Mouse (Mus musculus) WW6 (cell line): Measurements from ENCODE around the gene Nans.
A peak's percentile ranks its signal among the peaks of the same experiment; 100 is the strongest.

Source experiments
- DNase-seq: peaks from one replicate; pipeline ENCODE4 v3.0.0-alpha.2; 2013; ENCODE audit warnings: low read depth, low spot score

The Nans gene

GRCm38 (mm10) chr4:46489028-46489925 is at the start of gene Nans:
TSS of gene Nans (plus strand) at chr4:46489248.
- peak; percentile 88 for DNase-seq

DNA sequence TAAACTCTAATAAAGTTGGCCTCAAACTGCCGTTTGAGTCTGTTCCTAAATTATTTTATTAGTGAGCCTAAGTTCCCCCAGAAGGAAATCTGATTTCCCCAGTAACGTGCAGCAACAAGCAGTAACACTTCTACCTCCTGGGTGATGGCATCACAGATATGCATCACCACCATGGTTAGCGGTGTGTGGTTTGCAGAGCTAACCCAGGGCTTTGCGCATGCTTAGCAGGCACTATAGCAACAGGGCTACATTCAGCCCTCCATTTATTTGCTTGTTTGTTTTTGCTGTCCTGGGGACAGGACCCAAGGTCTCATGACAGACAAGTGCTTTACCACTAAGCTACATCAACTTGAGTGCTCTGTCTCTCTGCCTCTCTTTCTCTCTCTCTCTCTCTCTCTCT is 46.5 kb upstream of the Nans start:
- DNase-seq = no peak

GRCm38 (mm10) chr4:46445237-46445945 is 43.7 kb upstream of the Nans start:
- DNase-seq = no peak

- no peak for DNase-seq
These were observed 41.6 kb upstream of the Nans start for GRCm38 (mm10) chr4:46447461-46447860.

DNA sequence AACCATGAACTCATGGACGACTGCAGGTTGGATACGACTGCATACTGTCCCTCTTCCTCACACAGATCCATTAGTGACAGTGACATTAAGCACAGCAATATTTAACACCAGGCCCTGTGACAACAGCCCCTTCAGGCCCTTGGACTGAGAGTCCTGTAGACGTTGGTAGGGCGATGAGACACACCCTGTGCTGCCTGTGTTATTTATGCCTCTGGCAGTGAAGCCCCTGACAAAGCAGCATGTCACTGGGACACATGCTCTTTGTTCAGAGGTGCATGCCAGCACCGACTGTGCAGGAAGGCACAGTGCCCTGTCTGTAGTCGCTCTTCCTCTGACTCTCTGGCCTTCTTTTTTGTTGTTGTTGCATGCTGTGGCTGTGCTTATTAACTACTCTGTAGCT is 40.2 kb upstream of the Nans start:
- no peak for DNase-seq

GRCm38 (mm10) chr4:46450020-46450518 is 39.0 kb upstream of the Nans start:
- DNase-seq = no peak

- peak; percentile 83 for DNase-seq
These were observed 38.4 kb upstream of the Nans start, which contains the start of gene Anp32b for GRCm38 (mm10) chr4:46450519-46451131. TSS of gene Anp32b (plus strand) at chr4:46450902.

DNA sequence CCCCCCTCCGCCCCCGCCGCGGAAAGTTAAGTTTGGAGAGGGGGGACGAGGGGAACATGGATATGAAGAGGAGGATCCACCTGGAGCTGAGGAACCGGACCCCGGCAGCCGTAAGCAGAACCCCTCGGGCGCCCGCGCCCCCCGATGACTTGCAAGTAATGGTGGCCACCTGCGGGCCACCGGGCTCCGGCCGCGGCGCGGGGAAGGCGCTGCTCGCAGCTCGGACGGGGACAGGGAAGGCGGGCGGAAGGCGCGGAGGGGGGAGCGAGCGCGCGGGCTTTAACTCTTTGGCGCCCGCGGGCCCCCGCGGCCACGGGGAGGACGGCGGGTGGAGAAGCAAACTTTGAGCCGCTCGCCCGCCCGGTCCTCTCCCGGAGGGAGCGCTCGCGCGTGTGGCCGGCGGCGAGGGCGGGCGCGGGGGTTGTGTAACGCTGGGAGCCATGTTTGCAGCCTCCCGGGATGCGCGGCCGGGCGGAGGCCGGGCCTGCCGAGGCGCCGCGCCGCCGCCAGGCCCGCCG is 37.7 kb upstream of the Nans start:
- no peak for DNase-seq

DNA sequence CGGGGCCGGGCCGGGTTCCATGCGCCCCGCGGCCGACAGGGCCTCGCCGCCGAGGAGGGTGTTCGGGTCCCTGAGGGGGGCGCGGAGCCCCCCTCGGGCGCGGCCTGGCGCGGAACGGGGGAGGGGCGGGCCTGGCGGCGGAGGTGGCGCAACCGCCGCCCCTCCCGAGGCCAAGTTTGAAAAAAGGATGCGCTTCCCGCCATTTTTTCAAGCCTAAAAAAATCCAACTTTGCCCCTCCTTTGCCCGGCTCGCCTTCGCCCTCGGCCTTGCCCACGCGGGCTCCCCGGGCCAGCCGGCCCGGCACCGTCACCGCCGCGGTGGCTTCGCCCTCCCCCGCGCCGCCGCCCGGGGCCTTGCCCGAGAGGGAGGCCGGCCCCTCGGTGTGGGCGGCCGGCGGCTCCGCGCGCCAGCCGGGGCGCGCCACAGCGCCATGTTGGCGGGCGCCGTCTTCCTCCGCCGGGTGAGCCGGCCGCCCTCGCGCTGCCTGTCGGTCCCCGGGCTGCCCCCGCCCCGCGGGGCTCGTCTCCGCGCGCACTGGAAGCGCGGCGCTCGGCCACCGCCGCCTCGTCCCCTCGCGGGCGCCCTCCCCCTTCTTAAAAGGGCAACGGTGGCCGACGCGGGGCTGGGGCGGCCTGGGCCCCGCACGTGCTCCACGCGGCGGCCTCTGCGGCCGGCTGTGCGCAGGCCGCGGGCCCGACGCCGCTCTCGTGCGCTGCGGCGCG is 37.1 kb upstream of the Nans start:
- DNase-seq = no peak

DNA sequence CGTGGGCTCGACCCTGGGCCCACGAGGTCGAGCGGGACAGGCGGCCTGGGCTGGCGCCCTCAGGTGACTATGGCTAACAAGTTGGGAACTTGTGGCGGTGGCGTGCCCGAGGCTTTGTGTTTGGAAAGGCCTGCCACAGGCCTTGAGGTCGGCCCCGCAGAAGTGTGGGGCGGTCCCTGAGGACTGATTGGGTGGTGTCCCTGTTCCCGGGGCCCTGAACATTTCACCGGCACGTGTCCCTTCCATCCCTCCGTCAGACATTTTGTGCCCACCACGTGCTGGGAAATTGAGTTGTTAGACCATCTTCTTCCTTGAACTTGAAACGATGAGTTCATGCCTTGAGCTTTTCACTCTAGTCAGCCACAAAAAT is 36.6 kb upstream of the Nans start:
- DNase-seq = no peak

GRCm38 (mm10) chr4:46452855-46453719 is 36.0 kb upstream of the Nans start:
- DNase-seq = no peak

GRCm38 (mm10) chr4:46454097-46454864 is 34.8 kb upstream of the Nans start:
- no peak for DNase-seq

DNA sequence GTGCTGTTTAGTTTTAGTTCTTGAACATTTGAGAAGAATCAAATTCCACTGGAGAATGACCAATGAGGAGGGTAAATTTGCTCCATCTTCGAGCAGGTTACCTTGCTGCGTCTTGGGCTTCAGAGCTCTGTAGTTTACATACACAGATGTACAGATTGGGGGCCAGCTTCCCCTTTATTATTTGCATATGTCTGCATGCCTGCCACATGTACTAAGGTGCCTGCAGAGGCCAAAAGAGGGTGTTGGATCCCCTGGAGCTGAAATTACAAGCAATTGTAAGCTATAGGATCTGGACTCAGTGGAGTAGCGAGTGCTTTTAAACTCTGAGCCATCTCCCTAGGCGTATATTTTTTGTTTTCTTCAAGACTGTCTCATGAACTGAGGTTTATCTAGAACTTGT is 32.3 kb upstream of the Nans start:
- no peak for DNase-seq

- no peak for DNase-seq
These were observed 31.9 kb upstream of the Nans start for GRCm38 (mm10) chr4:46457186-46457585.

DNA sequence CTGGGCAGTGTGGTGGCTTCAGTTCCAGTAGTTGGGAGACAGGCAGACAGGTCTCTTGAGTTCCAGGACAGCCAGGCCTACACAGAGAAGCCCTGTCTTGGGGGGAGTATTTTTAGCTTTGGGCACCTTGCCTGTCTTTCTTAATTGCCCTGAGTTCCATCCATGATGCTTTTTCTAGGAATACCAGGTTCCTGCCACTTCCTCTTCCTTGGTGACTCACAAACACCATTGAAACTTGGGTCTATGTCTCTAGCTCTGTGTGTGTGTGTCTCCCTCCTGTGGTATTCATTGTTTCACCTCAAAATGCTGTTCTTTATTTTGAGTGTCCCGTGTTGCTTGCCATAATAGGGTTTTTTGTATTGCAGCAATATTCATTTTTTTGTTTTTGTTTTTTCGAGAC is 30.6 kb upstream of the Nans start:
- no peak for DNase-seq

GRCm38 (mm10) chr4:46463130-46463830 is 25.8 kb upstream of the Nans start:
- no peak for DNase-seq

- DNase-seq = no peak
These were observed 23.3 kb upstream of the Nans start for GRCm38 (mm10) chr4:46465740-46466139.

- DNase-seq = no peak
These were observed 13.9 kb upstream of the Nans start for GRCm38 (mm10) chr4:46475101-46475500.

DNA sequence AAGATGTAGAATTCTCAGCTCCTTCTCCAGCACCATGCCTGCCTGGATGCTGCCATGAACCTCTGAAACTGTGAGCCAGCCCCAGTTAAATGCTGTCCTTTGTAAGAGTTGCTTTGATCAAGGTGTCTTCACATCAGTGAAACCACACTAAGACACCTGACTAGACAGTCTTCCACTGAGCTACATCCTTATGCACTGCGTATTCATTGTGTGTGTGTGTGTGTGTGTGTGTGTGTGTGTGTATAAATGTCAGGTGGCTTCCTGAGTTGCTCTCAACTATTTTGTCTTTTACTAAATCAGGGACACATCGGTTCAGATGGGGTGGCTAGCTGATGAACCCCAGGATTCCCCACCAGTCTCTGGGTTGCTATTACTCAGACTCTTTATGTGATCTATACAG is 10.0 kb upstream of the Nans start:
- DNase-seq = no peak
